Comparison of ENCODE assay signal across 23 mouse cellular contexts in the genomic region with DNA sequence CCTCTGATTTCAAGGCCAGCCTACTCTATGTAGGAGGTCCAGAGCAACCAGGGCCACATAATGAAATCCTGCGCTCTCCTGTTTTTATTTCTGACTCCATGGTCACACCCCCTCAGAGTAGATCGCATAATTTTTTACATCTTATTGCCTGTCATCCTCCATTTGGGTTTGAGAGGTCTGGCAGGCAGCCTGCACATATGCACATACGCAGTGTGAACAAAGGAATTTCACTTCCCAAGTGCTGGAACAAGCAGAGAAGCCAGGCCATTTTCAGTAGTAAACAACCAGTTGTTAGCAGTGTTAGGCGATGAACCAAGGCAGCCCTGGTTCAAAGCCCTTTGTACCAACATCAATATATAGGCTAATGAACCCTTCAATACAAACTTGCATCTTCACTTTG.
A peak's percentile ranks its signal among the peaks of the same experiment; 100 is the strongest.
DNase-seq lines count a peak whose midpoint lies in the region; ATAC-seq and TF ChIP-seq lines count a peak whose summit lies in the region.
"Had no signal": no experiment of that assay in that cellular context is flagged by ENCODE, and none has a peak within 500 bp of the region (broad histone marks: within the 10 kb centered on the region; RNA-seq: fewer than 3 reads in every experiment).

No protein-coding gene starts in this region.

- H3K9ac ChIP-seq in forebrain, postnatal 0 days: no peak overlapping the region
- no peak overlapping the region for H3K9ac ChIP-seq in forebrain, embryonic 13.5 days
- H3K9ac ChIP-seq in kidney, postnatal 0 days (ENCODE audit: low read depth, low read length): no peak overlapping the region
- H3K9ac ChIP-seq in kidney, embryonic 15.5 days: no peak overlapping the region
- H3K9ac ChIP-seq in embryonic facial prominence, embryonic 15.5 days: no peak overlapping the region
- H3K9ac ChIP-seq in hindbrain, embryonic 12.5 days: no peak overlapping the region
- H3K9ac ChIP-seq: heart, embryonic 15.5 days; hindbrain, embryonic 13.5 days; liver, embryonic 15.5 days; midbrain, embryonic 15.5 days; neural tube, embryonic 15.5 days had no signal

- TF ChIP-seq CTCF in forebrain, postnatal 0 days (IDR thresholded peaks at IDR 0.05; ENCODE audit: low read depth): no peak
- TF ChIP-seq CTCF in kidney, postnatal 0 days (IDR thresholded peaks at IDR 0.05; ENCODE audit: low read depth): no peak

- no peak overlapping the region for H3K4me2 ChIP-seq in forebrain, postnatal 0 days (ENCODE audit: low read depth)
- H3K4me2 ChIP-seq in forebrain, embryonic 13.5 days: no peak overlapping the region
- no peak overlapping the region for H3K4me2 ChIP-seq in kidney, postnatal 0 days (ENCODE audit: low read length)
- H3K4me2 ChIP-seq in kidney, embryonic 15.5 days: no peak overlapping the region
- H3K4me2 ChIP-seq in embryonic facial prominence, embryonic 15.5 days (replicated peaks): no peak overlapping the region
- H3K4me2 ChIP-seq in hindbrain, embryonic 12.5 days (replicated peaks): no peak overlapping the region
- H3K4me2 ChIP-seq: heart, embryonic 15.5 days; hindbrain, embryonic 13.5 days; liver, embryonic 15.5 days; midbrain, embryonic 15.5 days; neural tube, embryonic 15.5 days had no signal

- H3K4me1 ChIP-seq in forebrain, postnatal 0 days (ENCODE audit: insufficient read depth): no peaks in the 10 kb centered on the region
- no peaks in the 10 kb centered on the region for H3K4me1 ChIP-seq in forebrain, embryonic 13.5 days
- no peaks in the 10 kb centered on the region for H3K4me1 ChIP-seq in kidney, postnatal 0 days (replicated peaks; ENCODE audit: insufficient read depth, low read length)
- no peaks in the 10 kb centered on the region for H3K4me1 ChIP-seq in kidney, embryonic 15.5 days
- H3K4me1 ChIP-seq in embryonic facial prominence, embryonic 15.5 days: 0 out of 2 replicates have a peak, but pooled peaks cover 4% of the 10 kb centered on the region
- no peaks in the 10 kb centered on the region for H3K4me1 ChIP-seq in hindbrain, embryonic 12.5 days
- H3K4me1 ChIP-seq: heart, embryonic 15.5 days; hindbrain, embryonic 13.5 days; liver, embryonic 15.5 days; midbrain, embryonic 15.5 days; neural tube, embryonic 15.5 days had no signal

- DNase-seq in forebrain, postnatal 0 days: peak; percentile 38
- DNase-seq in kidney, postnatal 0 days (ENCODE audit: low spot score): peak; percentile 37
- peak; percentile 41 to 44 for DNase-seq in right cerebral cortex, postnatal 10 days (ENCODE audit: low spot score in 2 of 2)
- no peak for DNase-seq in right cerebral cortex, postnatal 4 days
- DNase-seq: adrenal gland, adult 8-10 months; B cell, adult 2 months; cerebellum, adult 8-10 months; cerebellum, postnatal 25 days; heart, postnatal 36 days; kidney, adult 8-10 months; kidney, postnatal 14 days; layer of hippocampus, adult 9-11 months had no signal

- H3K4me3 ChIP-seq in forebrain, postnatal 0 days (ENCODE audit: low read depth, low read length): no peak overlapping the region
- H3K4me3 ChIP-seq in forebrain, embryonic 13.5 days: no peak overlapping the region
- H3K4me3 ChIP-seq in kidney, postnatal 0 days (replicated peaks; ENCODE audit: low read depth, low read length): no peak overlapping the region
- H3K4me3 ChIP-seq in kidney, embryonic 15.5 days (replicated peaks): no peak overlapping the region
- no peak overlapping the region for H3K4me3 ChIP-seq in embryonic facial prominence, embryonic 15.5 days (replicated peaks)
- H3K4me3 ChIP-seq in hindbrain, embryonic 12.5 days: no peak overlapping the region
- H3K4me3 ChIP-seq: heart, embryonic 15.5 days; hindbrain, embryonic 13.5 days; liver, embryonic 15.5 days; midbrain, embryonic 15.5 days; neural tube, embryonic 15.5 days had no signal

- H3K27ac ChIP-seq in forebrain, postnatal 0 days (ENCODE audit: low read depth, low read length): no peak overlapping the region
- H3K27ac ChIP-seq in forebrain, embryonic 13.5 days: no peak overlapping the region
- no peak overlapping the region for H3K27ac ChIP-seq in kidney, postnatal 0 days
- H3K27ac ChIP-seq in kidney, embryonic 15.5 days: no peak overlapping the region
- H3K27ac ChIP-seq in embryonic facial prominence, embryonic 15.5 days (replicated peaks): no peak overlapping the region
- no peak overlapping the region for H3K27ac ChIP-seq in hindbrain, embryonic 12.5 days
- H3K27ac ChIP-seq: heart, embryonic 15.5 days; hindbrain, embryonic 13.5 days; liver, embryonic 15.5 days; macrophage; midbrain, embryonic 15.5 days; neural tube, embryonic 15.5 days had no signal

- H3K27me3 ChIP-seq in forebrain, postnatal 0 days (ENCODE audit: insufficient read depth, low read length): no peaks in the 10 kb centered on the region
- H3K27me3 ChIP-seq in forebrain, embryonic 13.5 days: no peaks in the 10 kb centered on the region
- no peaks in the 10 kb centered on the region for H3K27me3 ChIP-seq in kidney, postnatal 0 days (ENCODE audit: insufficient read depth, low read length)
- H3K27me3 ChIP-seq in kidney, embryonic 15.5 days: no peaks in the 10 kb centered on the region
- no peaks in the 10 kb centered on the region for H3K27me3 ChIP-seq in embryonic facial prominence, embryonic 15.5 days
- no peaks in the 10 kb centered on the region for H3K27me3 ChIP-seq in hindbrain, embryonic 12.5 days
- H3K27me3 ChIP-seq: heart, embryonic 15.5 days; hindbrain, embryonic 13.5 days; liver, embryonic 15.5 days; midbrain, embryonic 15.5 days; neural tube, embryonic 15.5 days had no signal

- no peaks in the 10 kb centered on the region for H3K36me3 ChIP-seq in forebrain, postnatal 0 days (ENCODE audit: insufficient read depth)
- no peaks in the 10 kb centered on the region for H3K36me3 ChIP-seq in forebrain, embryonic 13.5 days (ENCODE audit: poor library complexity, severe bottlenecking)
- no peaks in the 10 kb centered on the region for H3K36me3 ChIP-seq in kidney, postnatal 0 days (ENCODE audit: insufficient read depth, low read length)
- no peaks in the 10 kb centered on the region for H3K36me3 ChIP-seq in kidney, embryonic 15.5 days
- no peaks in the 10 kb centered on the region for H3K36me3 ChIP-seq in embryonic facial prominence, embryonic 15.5 days
- H3K36me3 ChIP-seq in hindbrain, embryonic 12.5 days: no peaks in the 10 kb centered on the region
- H3K36me3 ChIP-seq: heart, embryonic 15.5 days; liver, embryonic 15.5 days; midbrain, embryonic 15.5 days; neural tube, embryonic 15.5 days had no signal

- peak; percentile 16; the same call in 1 of the 2 replicates for ATAC-seq in forebrain, postnatal 0 days
- ATAC-seq in forebrain, embryonic 13.5 days: no peak
- no peak for ATAC-seq in kidney, postnatal 0 days (replicated peaks; ENCODE audit: low FRiP score, low read depth)
- no peak for ATAC-seq in kidney, embryonic 15.5 days (replicated peaks; ENCODE audit: low FRiP score)
- ATAC-seq in embryonic facial prominence, embryonic 15.5 days (ENCODE audit: insufficient number of reproducible peaks, low FRiP score, low TSS enrichment, low read depth): 0 out of 2 replicates have a peak, but pooled peaks have one; percentile 43
- ATAC-seq in hindbrain, embryonic 12.5 days (ENCODE audit: low FRiP score): no peak
- ATAC-seq: intestine, embryonic 16.5 days; midbrain, embryonic 15.5 days had no signal

- no peaks in the 10 kb centered on the region for H3K9me3 ChIP-seq in forebrain, postnatal 0 days (ENCODE audit: low read length)
- H3K9me3 ChIP-seq in forebrain, embryonic 13.5 days (replicated peaks): peaks cover 10% of the 10 kb centered on the region; the same call in 1 of the 2 replicates
- H3K9me3 ChIP-seq in kidney, postnatal 0 days (replicated peaks; ENCODE audit: low read length): no peaks in the 10 kb centered on the region
- H3K9me3 ChIP-seq in kidney, embryonic 15.5 days (replicated peaks): no peaks in the 10 kb centered on the region
- peaks cover 11% of the 10 kb centered on the region; the same call in 1 of the 2 replicates for H3K9me3 ChIP-seq in embryonic facial prominence, embryonic 15.5 days (replicated peaks)
- peaks cover 3% of the 10 kb centered on the region; the same call in 1 of the 2 replicates for H3K9me3 ChIP-seq in hindbrain, embryonic 12.5 days (replicated peaks)
- H3K9me3 ChIP-seq: liver, embryonic 15.5 days had no signal

- WGBS in forebrain, postnatal 0 days: 60% methylated on average over 4 of the region's 4 CpGs
- 86% methylated on average over 4 of the region's 4 CpGs for WGBS in forebrain, embryonic 13.5 days
- WGBS in kidney, postnatal 0 days: 67% methylated on average over 4 of the region's 4 CpGs
- 76% methylated on average over 4 of the region's 4 CpGs for WGBS in kidney, embryonic 15.5 days
- 60% methylated on average over 4 of the region's 4 CpGs for WGBS in embryonic facial prominence, embryonic 15.5 days
- WGBS in hindbrain, embryonic 12.5 days: 88% methylated on average over 4 of the region's 4 CpGs

Comparison
In these comparisons a context has a peak if more than half of its experiments do, and no peak if none do; other contexts are left out.
1. ATAC-seq: peak in forebrain, postnatal 0 days (single experiment) and embryonic facial prominence, embryonic 15.5 days (single experiment); none in forebrain, embryonic 13.5 days (single experiment), kidney, postnatal 0 days (single experiment), kidney, embryonic 15.5 days (single experiment) and hindbrain, embryonic 12.5 days (single experiment).